Mouse (Mus musculus) lung, embryonic 15.5 days (tissue): ENCODE data around the gene RPS10-NUDT3. TPM values are rescaled to one million over a fixed set of nuclear protein-coding genes. Genes with fewer than 3 reads are reported as not detected.

Source experiments
- ATAC-seq: fragments of 200-750 bp; cut with Nextera tagmentation; 2 replicates; pipeline ENCODE4 v1.8.0; 2017; ENCODE audit warnings: moderate number of reproducible peaks, borderline replicate concordance; ENCODE audit not compliant: low FRiP score, low TSS enrichment; ENCODE audit errors: extremely low read depth
- H3K27ac ChIP-seq: fragments of 300-500 bp; sonication (generic); 2 replicates; pipeline ENCODE4 v1.5.1; 2015; ENCODE audit warnings: moderate library complexity, mild to moderate bottlenecking, inconsistent platforms
- H3K27me3 ChIP-seq: fragments of 300-500 bp; sonication (generic); 2 replicates; pipeline ENCODE4 v1.6.1; 2015; ENCODE audit warnings: inconsistent platforms
- H3K36me3 ChIP-seq: fragments of 300-500 bp; sonication (generic); 2 replicates; pipeline ENCODE4 v1.6.1; 2015; ENCODE audit warnings: inconsistent platforms
- H3K4me1 ChIP-seq: fragments of 300-500 bp; sonication (generic); 2 replicates; pipeline ENCODE4 v1.6.1; 2015; ENCODE audit warnings: inconsistent platforms
- H3K4me2 ChIP-seq: fragments of 300-500 bp; sonication (generic); 2 replicates; pipeline ENCODE4 v1.6.1; 2015; ENCODE audit warnings: inconsistent platforms, mild to moderate bottlenecking, moderate library complexity
- H3K4me3 ChIP-seq: fragments of 300-500 bp; sonication (generic); 2 replicates; pipeline ENCODE4 v1.5.1; 2015; ENCODE audit warnings: mild to moderate bottlenecking, inconsistent platforms
- H3K9ac ChIP-seq: fragments of 300-500 bp; sonication (generic); 2 replicates; pipeline ENCODE4 v1.6.1; 2015; ENCODE audit warnings: inconsistent platforms
- H3K9me3 ChIP-seq: fragments of 300-500 bp; sonication (generic); 2 replicates; pipeline ENCODE4 v1.6.1; 2016; ENCODE audit warnings: inconsistent platforms
- WGBS: fragments of 180-500 bp; shearing (Covaris S2); methylation state at CpG from one replicate; pipeline ENCODE4 v1.1.7; 2015; 5-methylcytosine and 5-hydroxymethylcytosine counted together
- polyA plus RNA-seq: library from polyadenylated mRNA; unstranded; fragments of >200 nt; fragmentation: Nextera tagmentation; extraction: Ambion mirVana; gene quantifications from 2 replicates; pipeline ENCODE4 v1.2.1, GENCODE M21; 2015

RPS10-NUDT3 gene
- polyA plus RNA-seq, 1 experiment from 2014 or later: not detected

DNA sequence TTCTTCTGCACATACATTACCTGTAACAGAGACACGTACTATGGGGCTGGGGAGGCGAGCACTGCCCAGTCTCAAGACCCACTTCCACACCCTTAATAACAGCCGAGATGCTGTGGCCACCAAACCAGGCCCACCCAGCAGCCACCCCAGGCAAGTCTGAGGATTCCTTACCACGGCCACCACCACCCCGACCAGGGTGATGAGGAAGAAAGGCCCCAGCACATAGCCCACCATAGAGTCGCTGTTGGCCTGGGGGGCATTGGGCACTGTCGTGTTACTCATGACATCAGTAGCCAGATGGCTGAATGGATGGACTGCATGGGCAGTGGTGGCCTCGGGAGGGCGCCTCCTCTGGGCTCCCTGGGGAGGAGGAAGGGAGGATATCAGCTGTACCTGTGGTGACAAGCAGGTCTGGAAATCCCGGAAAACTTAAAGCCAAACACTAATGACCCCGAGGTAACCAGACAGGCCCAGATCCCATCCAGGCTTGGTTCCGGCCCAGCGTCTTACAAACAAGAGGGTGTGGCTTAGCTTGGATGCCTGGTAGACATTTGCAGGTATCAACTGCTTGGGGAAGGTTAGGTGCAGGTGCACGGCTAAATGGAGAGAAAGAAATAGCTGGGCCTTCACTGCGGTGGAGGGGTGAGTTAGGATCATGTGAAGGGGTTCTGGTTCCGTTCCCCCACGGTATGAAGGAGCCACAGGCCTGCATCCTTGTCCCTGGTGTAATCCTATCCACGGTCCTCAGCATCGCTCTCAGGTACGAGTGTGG lies 70.4 kb downstream of the RPS10-NUDT3 start:
- 12% methylated on average over 20 of the region's 20 CpGs for WGBS
- Histone ChIP-seq H3K4me3 (peak overlapping the region; percentile 74), H3K27ac (no peak overlapping the region), H3K9me3 (no peaks in the 10 kb centered on the region), H3K4me2 (peak overlapping the region; percentile 97), H3K4me1 (peaks cover 35% of the 10 kb centered on the region), H3K9ac (peak overlapping the region; percentile 71), H3K36me3 (peaks cover 9% of the 10 kb centered on the region; the same call in 1 of the 2 replicates), H3K27me3 (no peaks in the 10 kb centered on the region)
- no peak for ATAC-seq

DNA sequence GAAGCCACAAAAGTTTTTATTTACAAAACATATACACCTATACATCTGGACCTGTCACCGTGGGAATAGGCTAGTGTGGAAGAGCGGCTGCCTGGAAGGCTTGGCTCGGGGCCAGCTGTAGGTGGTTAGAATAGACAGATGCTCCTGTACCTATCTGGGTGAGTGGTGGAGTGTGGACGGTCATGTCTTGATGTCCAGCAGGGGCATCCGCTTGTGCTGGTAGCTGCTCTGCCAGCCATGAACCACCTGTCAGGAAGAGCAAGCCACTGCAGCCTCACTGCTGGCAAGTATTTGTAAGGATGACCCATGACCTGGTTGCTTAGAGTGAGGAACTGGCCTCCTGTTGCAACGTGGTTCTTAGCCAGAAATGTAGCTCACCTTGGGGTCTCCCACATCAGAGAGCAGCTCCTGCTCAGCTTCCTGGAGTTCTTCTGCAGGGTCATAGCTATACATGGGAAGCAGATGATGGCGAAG lies 71.2 kb downstream of the RPS10-NUDT3 start:
- H3K9ac ChIP-seq: no peak overlapping the region
- ATAC-seq: no peak
- H3K4me1 ChIP-seq: peaks cover 42% of the 10 kb centered on the region
- H3K4me2 ChIP-seq: no peak overlapping the region
- WGBS: 57% methylated on average over 7 of the region's 7 CpGs
- H3K9me3 ChIP-seq: no peaks in the 10 kb centered on the region
- H3K36me3 ChIP-seq: peaks cover 9% of the 10 kb centered on the region; the same call in 1 of the 2 replicates
- no peak overlapping the region for H3K4me3 ChIP-seq
- H3K27ac ChIP-seq: no peak overlapping the region
- H3K27me3 ChIP-seq: no peaks in the 10 kb centered on the region

GRCm38 (mm10) chr17:27561809-27562526 lies 73.1 kb downstream of the RPS10-NUDT3 start:
- Histone ChIP-seq H3K4me2 (no peak overlapping the region), H3K9ac (no peak overlapping the region), H3K27ac (no peak overlapping the region), H3K27me3 (no peaks in the 10 kb centered on the region), H3K9me3 (no peaks in the 10 kb centered on the region), H3K36me3 (peaks cover 9% of the 10 kb centered on the region; the same call in 1 of the 2 replicates), H3K4me3 (no peak overlapping the region), H3K4me1 (peaks cover 56% of the 10 kb centered on the region)
- ATAC-seq: no peak
- 62% methylated on average over 10 of the region's 11 CpGs for WGBS

DNA sequence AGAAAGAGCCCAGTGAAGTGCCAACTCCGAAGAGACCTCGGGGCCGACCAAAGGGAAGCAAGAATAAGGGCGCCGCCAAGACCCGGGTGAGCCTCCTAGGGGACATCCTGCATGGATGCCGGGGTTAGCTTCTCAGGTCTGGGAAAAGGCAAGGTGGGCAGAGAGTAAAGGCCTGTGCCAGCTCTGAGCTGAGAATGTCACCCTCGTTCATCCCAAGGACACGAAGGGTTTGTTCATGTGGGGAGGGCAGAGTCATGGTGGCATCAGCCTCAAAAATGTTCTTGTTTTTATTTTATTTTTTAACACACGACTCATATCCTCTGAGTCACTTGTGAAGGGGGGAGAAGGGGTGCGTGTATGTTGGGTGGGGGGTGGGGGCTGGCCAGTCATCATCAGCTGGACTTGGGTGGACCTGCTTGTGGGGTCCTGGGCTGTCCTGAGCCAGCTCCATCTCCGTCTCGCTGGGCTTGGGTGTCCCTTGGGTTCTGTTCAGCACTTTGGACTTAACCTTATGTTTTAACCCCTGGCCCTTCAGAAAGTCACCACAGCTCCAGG lies 74.0 kb downstream of the RPS10-NUDT3 start:
- no peaks in the 10 kb centered on the region for H3K27me3 ChIP-seq
- H3K9ac ChIP-seq: no peak overlapping the region
- no peak overlapping the region for H3K4me3 ChIP-seq
- no peaks in the 10 kb centered on the region for H3K9me3 ChIP-seq
- peaks cover 9% of the 10 kb centered on the region; the same call in 1 of the 2 replicates for H3K36me3 ChIP-seq
- ATAC-seq: no peak
- H3K4me1 ChIP-seq: peaks cover 50% of the 10 kb centered on the region
- 78% methylated on average over 13 of the region's 13 CpGs for WGBS
- no peak overlapping the region for H3K4me2 ChIP-seq
- no peak overlapping the region for H3K27ac ChIP-seq

DNA sequence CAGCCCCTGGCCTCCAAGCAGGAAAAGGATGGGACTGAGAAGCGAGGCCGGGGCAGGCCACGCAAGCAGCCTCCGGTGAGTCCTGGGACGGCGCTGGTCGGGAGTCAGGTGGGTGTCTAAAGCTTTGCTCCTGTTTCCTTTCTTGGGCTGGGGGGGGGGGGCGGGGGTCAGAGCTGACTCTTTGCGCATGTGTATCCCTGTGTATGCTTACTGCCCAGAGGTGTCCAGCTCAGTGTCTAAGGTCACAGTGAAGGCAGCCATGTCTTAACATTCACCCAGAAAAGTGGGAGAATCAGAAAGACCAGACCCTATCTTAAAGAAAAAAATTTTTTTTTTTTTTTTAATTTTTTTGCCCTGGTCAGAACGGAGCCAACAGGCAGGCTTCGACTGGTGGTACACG lies 75.4 kb downstream of the RPS10-NUDT3 start:
- 60% methylated on average over 11 of the region's 12 CpGs for WGBS
- Histone ChIP-seq H3K4me3 (no peak overlapping the region), H3K4me1 (peaks cover 55% of the 10 kb centered on the region), H3K27ac (no peak overlapping the region), H3K36me3 (peaks cover 9% of the 10 kb centered on the region; the same call in 1 of the 2 replicates), H3K9me3 (no peaks in the 10 kb centered on the region), H3K27me3 (no peaks in the 10 kb centered on the region), H3K9ac (no peak overlapping the region), H3K4me2 (peak overlapping the region; percentile 91; the same call in 1 of the 2 replicates)
- no peak for ATAC-seq

GRCm38 (mm10) chr17:27558845-27559244 lies 76.2 kb downstream of the RPS10-NUDT3 start:
- no peak overlapping the region for H3K27ac ChIP-seq
- WGBS: 9% methylated on average over 5 of the region's 5 CpGs
- H3K9ac ChIP-seq: no peak overlapping the region
- peaks cover 51% of the 10 kb centered on the region for H3K4me1 ChIP-seq
- H3K27me3 ChIP-seq: no peaks in the 10 kb centered on the region
- H3K4me2 ChIP-seq: peak overlapping the region; percentile 91
- peaks cover 9% of the 10 kb centered on the region; the same call in 1 of the 2 replicates for H3K36me3 ChIP-seq
- H3K4me3 ChIP-seq: peak overlapping the region; percentile 90
- no peak for ATAC-seq
- H3K9me3 ChIP-seq: no peaks in the 10 kb centered on the region

DNA sequence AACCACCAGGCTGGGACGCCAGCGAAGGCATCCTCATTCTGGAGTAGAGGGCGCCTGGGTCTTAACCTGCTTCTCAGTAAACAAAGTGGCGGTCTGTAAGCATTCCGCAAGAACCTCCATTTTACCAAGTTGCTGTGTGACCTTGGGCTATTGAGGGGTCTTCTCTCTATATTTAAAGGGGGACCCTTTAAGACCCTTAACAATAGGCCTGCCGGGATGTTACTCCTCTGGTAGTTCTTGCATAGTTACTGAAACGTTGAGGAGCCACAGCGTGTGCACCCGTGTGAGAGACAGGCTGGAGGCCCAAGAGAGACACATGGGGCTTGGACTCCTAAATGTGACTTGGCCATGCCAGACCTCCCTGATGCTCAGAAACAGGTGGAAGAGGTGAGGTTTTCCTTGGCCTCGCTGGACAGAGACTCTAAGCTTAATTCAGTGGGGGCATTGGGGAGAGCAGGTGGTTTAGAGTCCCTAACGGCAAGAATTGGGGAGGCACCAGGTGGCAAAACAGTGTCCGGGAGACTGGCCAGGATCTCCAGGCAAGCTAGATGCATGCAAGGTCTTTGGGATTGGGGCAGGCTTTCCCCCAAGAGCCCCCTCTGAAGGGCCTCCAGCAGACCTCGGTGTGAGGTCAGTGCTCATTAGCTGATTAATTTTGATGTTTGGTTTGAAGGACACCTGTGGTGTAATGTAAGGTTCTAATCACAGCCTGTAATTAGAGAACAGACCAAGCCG lies 76.9 kb downstream of the RPS10-NUDT3 start:
- Histone ChIP-seq H3K27ac (peak overlapping the region; percentile 98), H3K36me3 (peaks cover 9% of the 10 kb centered on the region; the same call in 1 of the 2 replicates), H3K9me3 (no peaks in the 10 kb centered on the region), H3K27me3 (no peaks in the 10 kb centered on the region), H3K4me3 (peak overlapping the region; percentile 90), H3K9ac (peak overlapping the region; percentile 78), H3K4me2 (peak overlapping the region; percentile 91), H3K4me1 (peaks cover 51% of the 10 kb centered on the region)
- WGBS: 7% methylated on average over 14 of the region's 14 CpGs
- ATAC-seq: no peak

DNA sequence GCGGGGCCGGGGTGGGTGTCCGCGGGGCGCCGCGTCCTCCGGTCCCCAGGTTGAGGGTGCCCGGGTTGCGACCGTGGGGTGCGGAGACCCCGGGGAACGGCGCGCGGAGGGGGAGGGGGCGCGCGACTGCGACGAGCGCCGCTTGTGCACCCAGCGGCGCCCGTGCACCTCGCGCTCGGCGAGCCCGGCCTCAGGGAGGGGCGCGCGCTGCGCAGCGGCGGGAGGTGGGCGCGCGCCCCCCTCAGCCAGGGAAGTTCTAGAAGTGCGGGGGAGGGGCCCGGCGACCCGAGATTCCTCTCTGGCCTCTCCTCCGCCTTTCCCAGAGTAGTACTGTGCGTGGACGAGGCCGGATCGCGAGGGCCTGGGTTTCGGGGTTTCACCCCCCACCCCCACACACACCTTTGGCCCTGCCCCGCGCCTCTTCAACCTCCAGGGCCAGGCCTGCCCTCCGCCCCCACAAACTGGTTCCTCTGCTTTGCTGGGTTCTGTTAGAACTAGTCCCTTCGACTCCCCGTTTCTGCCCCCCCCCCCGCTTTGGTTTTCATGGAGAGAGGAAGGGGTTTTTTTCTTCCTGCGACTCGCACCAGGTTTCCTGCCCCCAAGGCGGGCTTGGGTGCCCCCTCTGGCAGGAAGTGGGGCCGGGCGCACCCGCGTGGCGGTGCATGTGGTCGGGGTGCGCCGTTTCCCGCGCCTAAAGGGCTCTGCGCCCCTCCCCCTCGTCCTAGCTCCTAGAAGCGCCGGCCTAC lies 77.7 kb downstream of the RPS10-NUDT3 start:
- no peaks in the 10 kb centered on the region for H3K9me3 ChIP-seq
- H3K36me3 ChIP-seq: peaks cover 9% of the 10 kb centered on the region; the same call in 1 of the 2 replicates
- H3K27ac ChIP-seq: peak overlapping the region; percentile 98
- WGBS: 1% methylated on average over 61 of the region's 75 CpGs
- H3K4me2 ChIP-seq: peak overlapping the region; percentile 91
- H3K4me1 ChIP-seq: peaks cover 51% of the 10 kb centered on the region
- peak overlapping the region; percentile 78 for H3K9ac ChIP-seq
- H3K27me3 ChIP-seq: no peaks in the 10 kb centered on the region
- peak overlapping the region; percentile 90 for H3K4me3 ChIP-seq
- no peak; the same call in 1 of the 2 replicates for ATAC-seq

- under 1% methylated on average over 79 of the region's 79 CpGs for WGBS
- Histone ChIP-seq H3K27ac (peak within 1 kb of the TSS; percentile 98), H3K27me3 (no peaks in the 10 kb centered on the region), H3K4me2 (peak within 1 kb of the TSS; percentile 91), H3K36me3 (peaks cover 3% of the 10 kb centered on the region; the same call in 1 of the 2 replicates), H3K4me1 (peaks cover 47% of the 10 kb centered on the region), H3K4me3 (peak within 1 kb of the TSS; percentile 90), H3K9ac (peak within 1 kb of the TSS; percentile 78), H3K9me3 (no peaks in the 10 kb centered on the region)
- peak; percentile 74 for ATAC-seq
Observed at GRCm38 (mm10) chr17:27556315-27557011, 78.6 kb downstream of the RPS10-NUDT3 start, which contains the start of gene Hmga1. Hmga1 (plus strand) TSS chr17:27556497.

GRCm38 (mm10) chr17:27555512-27556172 lies 79.4 kb downstream of the RPS10-NUDT3 start:
- Histone ChIP-seq H3K36me3 (no peaks in the 10 kb centered on the region), H3K4me1 (peaks cover 42% of the 10 kb centered on the region), H3K9ac (peak overlapping the region; percentile 51), H3K9me3 (no peaks in the 10 kb centered on the region), H3K4me3 (peak overlapping the region; percentile 90), H3K4me2 (peak overlapping the region; percentile 91), H3K27ac (peak overlapping the region; percentile 98), H3K27me3 (no peaks in the 10 kb centered on the region)
- ATAC-seq: peak; percentile 56
- WGBS: under 1% methylated on average over 55 of the region's 55 CpGs
